Mouse (Mus musculus) megakaryocyte, embryonic 14.5 days (primary cell): ENCODE data around the gene Cacna1d.

Source experiments
- FLI1 ChIP-seq: IDR thresholded peaks from 2 replicates; pipeline ENCODE4 v1.6.1; 2012; ENCODE audit warnings: low read length, inconsistent platforms, mixed read lengths
- GATA1 ChIP-seq: IDR thresholded peaks from 3 replicates; pipeline ENCODE4 v1.6.1; 2012; ENCODE audit warnings: mixed read lengths, low read length, inconsistent platforms, borderline replicate concordance

- TF ChIP-seq GATA1 (no peak), FLI1 (no peak)
Observed at GRCm38 (mm10) chr14:30455801-30456595, 35.3 kb downstream of the Cacna1d start.
